In genomic region chr11:74673561-74673960, GRCm38 (mm10) we compare ENCODE assay signal across 20 mouse cellular contexts. TPM values are rescaled to one million over a fixed set of nuclear protein-coding genes. Genes with fewer than 3 reads are reported as not detected.
A peak's percentile ranks its signal among the peaks of the same experiment; 100 is the strongest.
DNase-seq lines count a peak whose midpoint lies in the region; ATAC-seq and TF ChIP-seq lines count a peak whose summit lies in the region.
"Had no signal": no experiment of that assay in that cellular context is flagged by ENCODE, and none has a peak within 500 bp of the region (broad histone marks: within the 10 kb centered on the region; RNA-seq: fewer than 3 reads in every experiment).

No protein-coding gene starts in this region.

- H3K9ac ChIP-seq in heart, embryonic 11.5 days (ENCODE audit: low read depth, low read length), result no peak overlapping the region
- no peak overlapping the region for H3K9ac ChIP-seq in stomach, embryonic 15.5 days
- no peak overlapping the region for H3K9ac ChIP-seq in stomach, postnatal 0 days (ENCODE audit: low read length)
- H3K9ac ChIP-seq in liver, embryonic 13.5 days, result 0 out of 2 replicates have a peak overlapping the region, but pooled peaks have one; percentile 18
- H3K9ac ChIP-seq: heart, embryonic 15.5 days; limb, embryonic 13.5 days; midbrain, embryonic 15.5 days; neural tube, embryonic 12.5 days had no signal

- no peak for TF ChIP-seq CTCF in stomach, postnatal 0 days (IDR thresholded peaks at IDR 0.05; ENCODE audit: low read depth)

- no peak for DNase-seq in heart, postnatal 10 days
- DNase-seq in stomach, postnatal 0 days (ENCODE audit: low spot score), result no peak
- peak; percentile 61 for DNase-seq in liver, embryonic 13.5 days
- no peak for DNase-seq in layer of hippocampus, adult 11-12 months (ENCODE audit: low spot score)
- DNase-seq in adipocyte (ENCODE audit: low spot score), result no peak
- DNase-seq in urinary bladder, postnatal 36 days (ENCODE audit: low spot score in 2 of 2), result no peak
- DNase-seq: adrenal gland, postnatal 14 days; cerebellum, adult 9-11 months; embryo, embryonic 11 days; gastrocnemius, postnatal 36 days; kidney, adult 8-10 months; thymus, adult 2 months had no signal

- no peak overlapping the region for H3K4me2 ChIP-seq in heart, embryonic 11.5 days
- H3K4me2 ChIP-seq in stomach, embryonic 15.5 days, result no peak overlapping the region
- H3K4me2 ChIP-seq in stomach, postnatal 0 days (replicated peaks; ENCODE audit: low read depth), result no peak overlapping the region
- H3K4me2 ChIP-seq in liver, embryonic 13.5 days, result no peak overlapping the region
- H3K4me2 ChIP-seq: heart, embryonic 15.5 days; limb, embryonic 13.5 days; midbrain, embryonic 15.5 days; neural tube, embryonic 12.5 days had no signal

- WGBS in heart, embryonic 11.5 days (ENCODE audit: insufficient replicate concordance), result 55% methylated on average over 1 of the region's 1 CpGs
- 82% methylated on average over 1 of the region's 1 CpGs for WGBS in stomach, embryonic 15.5 days
- WGBS in stomach, postnatal 0 days, result 89% methylated on average over 1 of the region's 1 CpGs
- WGBS in liver, embryonic 13.5 days (ENCODE audit: insufficient replicate concordance), result 9% methylated on average over 1 of the region's 1 CpGs

- intact Hi-C loops in heart, postnatal 10 days (cut with DNase I), result no loop called here

- no peaks in the 10 kb centered on the region for H3K27me3 ChIP-seq in heart, embryonic 11.5 days (ENCODE audit: control insufficient read depth, insufficient read depth, low read length)
- no peaks in the 10 kb centered on the region for H3K27me3 ChIP-seq in stomach, embryonic 15.5 days (replicated peaks)
- no peaks in the 10 kb centered on the region for H3K27me3 ChIP-seq in stomach, postnatal 0 days (ENCODE audit: control insufficient read depth, insufficient read depth, low read length)
- H3K27me3 ChIP-seq in liver, embryonic 13.5 days, result no peaks in the 10 kb centered on the region
- H3K27me3 ChIP-seq: heart, embryonic 15.5 days; limb, embryonic 13.5 days; midbrain, embryonic 15.5 days; neural tube, embryonic 12.5 days had no signal

- TF ChIP-seq EP300 in stomach, postnatal 0 days (optimal IDR thresholded peaks at IDR 0.05), result no peak

- no peak overlapping the region for H3K4me3 ChIP-seq in heart, embryonic 11.5 days (ENCODE audit: low read depth, low read length)
- H3K4me3 ChIP-seq in stomach, embryonic 15.5 days (replicated peaks), result no peak overlapping the region
- H3K4me3 ChIP-seq in stomach, postnatal 0 days (ENCODE audit: low read depth, low read length), result no peak overlapping the region
- no peak overlapping the region for H3K4me3 ChIP-seq in liver, embryonic 13.5 days (replicated peaks)
- H3K4me3 ChIP-seq: erythroblast, embryonic 14.5 days; heart, embryonic 15.5 days; limb, embryonic 13.5 days; midbrain, embryonic 15.5 days; neural tube, embryonic 12.5 days had no signal

- no peaks in the 10 kb centered on the region for H3K9me3 ChIP-seq in heart, embryonic 11.5 days (replicated peaks; ENCODE audit: control insufficient read depth, low read length)
- H3K9me3 ChIP-seq in stomach, embryonic 15.5 days, result no peaks in the 10 kb centered on the region
- no peaks in the 10 kb centered on the region for H3K9me3 ChIP-seq in stomach, postnatal 0 days (ENCODE audit: control insufficient read depth, low read length)
- no peaks in the 10 kb centered on the region for H3K9me3 ChIP-seq in liver, embryonic 13.5 days (replicated peaks)
- H3K9me3 ChIP-seq: heart, embryonic 15.5 days; limb, embryonic 13.5 days; midbrain, embryonic 15.5 days; neural tube, embryonic 12.5 days had no signal

- ATAC-seq in heart, embryonic 11.5 days (replicated peaks; ENCODE audit: insufficient number of reproducible peaks, low FRiP score, low TSS enrichment), result no peak
- ATAC-seq in stomach, embryonic 15.5 days (ENCODE audit: insufficient read depth, low FRiP score, low read depth), result peak; percentile 67; the same call in 1 of the 2 replicates
- ATAC-seq in stomach, postnatal 0 days (ENCODE audit: low FRiP score, low TSS enrichment), result no peak
- peak; percentile 98 for ATAC-seq in liver, embryonic 13.5 days (ENCODE audit: low read depth)
- ATAC-seq: hindbrain, embryonic 16.5 days; midbrain, embryonic 15.5 days had no signal

- H3K36me3 ChIP-seq in heart, embryonic 11.5 days (ENCODE audit: control insufficient read depth, insufficient read depth, low read length), result peaks cover 9% of the 10 kb centered on the region; the same call in 1 of the 2 replicates
- peaks cover 27% of the 10 kb centered on the region for H3K36me3 ChIP-seq in stomach, embryonic 15.5 days
- H3K36me3 ChIP-seq in stomach, postnatal 0 days (ENCODE audit: control insufficient read depth, insufficient read depth, low read length), result peaks cover 21% of the 10 kb centered on the region
- peaks cover 74% of the 10 kb centered on the region for H3K36me3 ChIP-seq in liver, embryonic 13.5 days

- H3K27ac ChIP-seq in heart, embryonic 11.5 days (ENCODE audit: low read depth, low read length), result 0 out of 2 replicates have a peak overlapping the region, but pooled peaks have one; percentile 24
- no peak overlapping the region for H3K27ac ChIP-seq in stomach, embryonic 15.5 days
- H3K27ac ChIP-seq in stomach, postnatal 0 days (replicated peaks), result no peak overlapping the region
- H3K27ac ChIP-seq in liver, embryonic 13.5 days, result peak overlapping the region; percentile 74
- H3K27ac ChIP-seq: heart, embryonic 15.5 days; limb, embryonic 13.5 days; midbrain, embryonic 15.5 days; neural tube, embryonic 12.5 days had no signal

- H3K4me1 ChIP-seq in heart, embryonic 11.5 days (ENCODE audit: control insufficient read depth, insufficient read depth, low read length), result no peaks in the 10 kb centered on the region
- H3K4me1 ChIP-seq in stomach, embryonic 15.5 days, result no peaks in the 10 kb centered on the region
- H3K4me1 ChIP-seq in stomach, postnatal 0 days (replicated peaks; ENCODE audit: control insufficient read depth, insufficient read depth), result no peaks in the 10 kb centered on the region
- H3K4me1 ChIP-seq in liver, embryonic 13.5 days (replicated peaks), result peaks cover 26% of the 10 kb centered on the region
- H3K4me1 ChIP-seq: heart, embryonic 15.5 days; limb, embryonic 13.5 days; midbrain, embryonic 15.5 days; neural tube, embryonic 12.5 days had no signal

RNA-seq across cellular contexts. Expression of gene Cluh, which starts 24.3 kb away (rescaled TPM):
- polyA plus RNA-seq in heart, embryonic 11.5 days (2014; fragmentation: Nextera tagmentation; extraction: Ambion mirVana), result 27.5 and 33.1 TPM in 2 replicates
- 100 to 1,000 TPM; 234 to 237 TPM for total RNA-seq in heart, postnatal 10 days (2021)
- polyA plus RNA-seq in stomach, embryonic 15.5 days (2015; fragmentation: Nextera tagmentation; extraction: Ambion mirVana), result 34.9 and 39.8 TPM in 2 replicates
- polyA plus RNA-seq in stomach, postnatal 0 days (2015; fragmentation: Nextera tagmentation; extraction: Ambion mirVana), result 17.8 and 19.9 TPM in 2 replicates
- polyA plus RNA-seq in liver, embryonic 13.5 days (2015; fragmentation: Nextera tagmentation; extraction: Ambion mirVana), result 24.6 and 32.2 TPM in 2 replicates

RNA-seq across cellular contexts. Expression of gene Pafah1b1, which starts 50.9 kb away (rescaled TPM):
- polyA plus RNA-seq in heart, embryonic 11.5 days (2014; fragmentation: Nextera tagmentation; extraction: Ambion mirVana), result 73.7 and 79.6 TPM in 2 replicates
- 100 to 1,000 TPM; 236 to 281 TPM for total RNA-seq in heart, postnatal 10 days (2021)
- 44.7 and 53.9 TPM in 2 replicates for polyA plus RNA-seq in stomach, embryonic 15.5 days (2015; fragmentation: Nextera tagmentation; extraction: Ambion mirVana)
- 47.5 and 51.7 TPM in 2 replicates for polyA plus RNA-seq in stomach, postnatal 0 days (2015; fragmentation: Nextera tagmentation; extraction: Ambion mirVana)
- 38.9 and 49.9 TPM in 2 replicates for polyA plus RNA-seq in liver, embryonic 13.5 days (2015; fragmentation: Nextera tagmentation; extraction: Ambion mirVana)

RNA-seq across cellular contexts. Expression of gene Ccdc92b, which starts 54.2 kb away (rescaled TPM):
- polyA plus RNA-seq in heart, embryonic 11.5 days (2014; fragmentation: Nextera tagmentation; extraction: Ambion mirVana), result 2.8 and 3.5 TPM in 2 replicates
- total RNA-seq in heart, postnatal 10 days (2021), result under 1 TPM; 0.45 to 0.52 TPM
- 0.63 and 1.5 TPM in 2 replicates for polyA plus RNA-seq in stomach, embryonic 15.5 days (2015; fragmentation: Nextera tagmentation; extraction: Ambion mirVana)
- polyA plus RNA-seq in stomach, postnatal 0 days (2015; fragmentation: Nextera tagmentation; extraction: Ambion mirVana), result 0.55 and 0.62 TPM in 2 replicates
- polyA plus RNA-seq in liver, embryonic 13.5 days (2015; fragmentation: Nextera tagmentation; extraction: Ambion mirVana), result 7.6 and 8.3 TPM in 2 replicates

Comparison
In these comparisons a context has a peak if more than half of its experiments do, and no peak if none do; other contexts are left out.
1. ATAC-seq: peak in stomach, embryonic 15.5 days (single experiment) and liver, embryonic 13.5 days (single experiment); none in heart, embryonic 11.5 days (single experiment) and stomach, postnatal 0 days (single experiment).
2. H3K27ac ChIP-seq: peak in heart, embryonic 11.5 days (single experiment) and liver, embryonic 13.5 days (single experiment); none in stomach, embryonic 15.5 days (single experiment) and stomach, postnatal 0 days (single experiment).